Mouse (Mus musculus) adipocyte (in vitro differentiated cells): ENCODE measurements around the gene 3110040N11Rik.
"Not testable (repeated sequence)": the region's sequence is repeated elsewhere in the genome, so short reads cannot be mapped to it uniquely, and the experiment has no call there.

Experiments
- DNase-seq: peaks from one replicate; pipeline ENCODE4 v3.0.0-alpha.2; 2016; ENCODE audit warnings: low spot score

The 3110040N11Rik gene

GRCm38 (mm10) chr7:81789095-81789757 lies at the start of gene 3110040N11Rik:
TSS of gene 3110040N11Rik (minus strand) at chr7:81789478.
- peak; percentile 88 for DNase-seq

GRCm38 (mm10) chr7:81837771-81838170 lies 48.5 kb upstream of the 3110040N11Rik start:
- not testable (repeated sequence) for DNase-seq

- DNase-seq: no peak
These were observed 46.2 kb upstream of the 3110040N11Rik start for GRCm38 (mm10) chr7:81835430-81835829.

GRCm38 (mm10) chr7:81834847-81835246 lies 45.6 kb upstream of the 3110040N11Rik start:
- DNase-seq: no peak

- DNase-seq: peak; percentile 57
These were observed 40.2 kb upstream of the 3110040N11Rik start, which contains the start of gene Btbd1 for GRCm38 (mm10) chr7:81829379-81829894. TSS of gene Btbd1 (minus strand) at chr7:81829431.

GRCm38 (mm10) chr7:81828681-81829378 lies 39.6 kb upstream of the 3110040N11Rik start:
- peak; percentile 17 for DNase-seq

GRCm38 (mm10) chr7:81827806-81828667 lies 38.8 kb upstream of the 3110040N11Rik start:
- DNase-seq: peak; percentile 31

GRCm38 (mm10) chr7:81825381-81825780 lies 36.1 kb upstream of the 3110040N11Rik start:
- DNase-seq: peak; percentile 16

- no peak for DNase-seq
These were observed 35.6 kb upstream of the 3110040N11Rik start for GRCm38 (mm10) chr7:81824906-81825305.

GRCm38 (mm10) chr7:81806067-81806466 lies 16.8 kb upstream of the 3110040N11Rik start:
- no peak for DNase-seq

- peak; percentile 21 for DNase-seq
These were observed 742 bp downstream of the 3110040N11Rik start for GRCm38 (mm10) chr7:81788536-81788935.

- DNase-seq: peak; percentile 41
These were observed 11.5 kb downstream of the 3110040N11Rik start for GRCm38 (mm10) chr7:81777667-81778218.

- no peak for DNase-seq
These were observed 14.0 kb downstream of the 3110040N11Rik start for GRCm38 (mm10) chr7:81775325-81775724.

- DNase-seq: no peak
These were observed 16.3 kb downstream of the 3110040N11Rik start for GRCm38 (mm10) chr7:81772786-81773539.

GRCm38 (mm10) chr7:81763110-81763845 lies 26.0 kb downstream of the 3110040N11Rik start:
- peak; percentile 31 for DNase-seq

- peak; percentile 91 for DNase-seq
These were observed 26.8 kb downstream of the 3110040N11Rik start, which contains the start of gene Ramac for GRCm38 (mm10) chr7:81762180-81763109. TSS of gene Ramac (plus strand) at chr7:81762925.

GRCm38 (mm10) chr7:81747956-81748355 lies 41.3 kb downstream of the 3110040N11Rik start:
- no peak for DNase-seq

GRCm38 (mm10) chr7:81744145-81744544 lies 45.1 kb downstream of the 3110040N11Rik start:
- DNase-seq: peak; percentile 53

- DNase-seq: no peak
These were observed 49.3 kb downstream of the 3110040N11Rik start for GRCm38 (mm10) chr7:81740010-81740409.
